Mouse (Mus musculus): ENCODE measurements at regions not wholly inside any gene's neighbourhood (a gene's known extent, or its start where the extent isn't known, plus 50 kb on each side); places are given as distances from the start of the nearest gene placed in this dataset.

DNA sequence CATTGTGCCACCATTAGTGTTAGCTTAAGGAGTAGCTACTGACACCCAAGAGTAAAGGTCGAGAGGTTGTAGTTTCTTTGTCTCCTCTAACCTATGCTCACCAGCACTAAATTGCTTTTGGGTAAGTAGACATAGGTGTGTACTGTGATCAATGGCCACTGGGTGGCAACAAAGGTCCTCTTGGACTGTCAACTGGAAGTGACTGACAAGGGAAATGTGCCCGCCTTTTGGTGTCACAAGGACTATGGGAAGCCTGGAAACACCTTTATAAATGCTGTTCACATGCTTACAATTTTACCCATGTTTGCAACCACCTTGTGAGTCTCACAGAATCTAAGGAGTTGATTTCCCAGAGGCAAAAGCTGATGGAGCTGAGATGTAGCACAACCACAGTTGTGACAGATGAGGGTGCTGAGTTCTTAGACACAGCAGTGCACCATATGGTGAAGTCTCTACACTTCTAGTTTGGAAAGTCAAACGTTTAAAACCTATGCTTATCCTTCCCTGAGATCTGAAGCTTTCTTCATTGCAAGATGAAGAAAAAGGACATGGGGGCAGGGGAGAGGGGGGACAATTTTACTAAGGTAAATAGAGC lies 303.2 kb upstream of the Camk1g start:
- TF ChIP-seq CTCF (IDR thresholded peaks at IDR 0.05), result peak; percentile 80
- no peak for TF ChIP-seq EP300 (IDR thresholded peaks at IDR 0.05; ENCODE audit: insufficient read depth, low read depth, low read length)
- TF ChIP-seq POLR2A (IDR thresholded peaks at IDR 0.05; ENCODE audit: insufficient read depth, low read depth, low read length), result no peak
